Mouse (Mus musculus): ENCODE measurements at regions not wholly inside any gene's neighbourhood (a gene's known extent, or its start where the extent isn't known, plus 50 kb on each side); places are given as distances from the start of the nearest gene placed in this dataset.

- ATAC-seq: no peak
- no peaks in the 10 kb centered on the region for H3K4me1 ChIP-seq (ENCODE audit: control insufficient read depth, insufficient read depth, low read length)
- H3K9me3 ChIP-seq (replicated peaks; ENCODE audit: control insufficient read depth, low read length, poor library complexity, severe bottlenecking): no peaks in the 10 kb centered on the region
- no peak overlapping the region for H3K4me2 ChIP-seq (ENCODE audit: low read length)
- no peak overlapping the region for H3K4me3 ChIP-seq (ENCODE audit: low read depth, low read length)
- no peaks in the 10 kb centered on the region for H3K27me3 ChIP-seq (ENCODE audit: control insufficient read depth, insufficient read depth, low read depth, low read length)
- no peaks in the 10 kb centered on the region for H3K36me3 ChIP-seq (ENCODE audit: control insufficient read depth, insufficient read depth, low read length)
- no peak overlapping the region for H3K27ac ChIP-seq (ENCODE audit: low read length)
- no peak overlapping the region for H3K9ac ChIP-seq (ENCODE audit: low read depth, low read length)
- 85% methylated on average over 3 of the region's 3 CpGs for WGBS
Measured at GRCm38 (mm10) chr2:63347562-63347961, 163.5 kb upstream of the Kcnh7 start.

GRCm38 (mm10) chr2:63326750-63327149 is 142.7 kb upstream of the Kcnh7 start:
- WGBS: 82% methylated on average over 4 of the region's 4 CpGs
- no peak for ATAC-seq
- H3K27ac ChIP-seq (ENCODE audit: low read length): no peak overlapping the region

GRCm38 (mm10) chr2:63280911-63281310 is 96.8 kb upstream of the Kcnh7 start:
- Histone ChIP-seq H3K4me3 (ENCODE audit: low read depth, low read length) (no peak overlapping the region), H3K27me3 (ENCODE audit: control insufficient read depth, insufficient read depth, low read depth, low read length) (no peaks in the 10 kb centered on the region), H3K27ac (ENCODE audit: low read length) (no peak overlapping the region), H3K36me3 (ENCODE audit: control insufficient read depth, insufficient read depth, low read length) (no peaks in the 10 kb centered on the region), H3K4me2 (ENCODE audit: low read length) (no peak overlapping the region), H3K4me1 (ENCODE audit: control insufficient read depth, insufficient read depth, low read length) (no peaks in the 10 kb centered on the region), H3K9me3 (replicated peaks; ENCODE audit: control insufficient read depth, low read length, poor library complexity, severe bottlenecking) (no peaks in the 10 kb centered on the region), H3K9ac (ENCODE audit: low read depth, low read length) (no peak overlapping the region)
- ATAC-seq: no peak

More at GRCm38 (mm10) chr2:63326750-63327149, 142.7 kb upstream of the Kcnh7 start:
- no peaks in the 10 kb centered on the region for H3K27me3 ChIP-seq (ENCODE audit: control insufficient read depth, insufficient read depth, low read depth, low read length)
- no peak overlapping the region for H3K9ac ChIP-seq (ENCODE audit: low read depth, low read length)
- H3K4me3 ChIP-seq (ENCODE audit: low read depth, low read length): no peak overlapping the region
- H3K4me1 ChIP-seq (ENCODE audit: control insufficient read depth, insufficient read depth, low read length): no peaks in the 10 kb centered on the region
- no peaks in the 10 kb centered on the region for H3K36me3 ChIP-seq (ENCODE audit: control insufficient read depth, insufficient read depth, low read length)
- H3K4me2 ChIP-seq (ENCODE audit: low read length): no peak overlapping the region
- no peaks in the 10 kb centered on the region for H3K9me3 ChIP-seq (replicated peaks; ENCODE audit: control insufficient read depth, low read length, poor library complexity, severe bottlenecking)

GRCm38 (mm10) chr2:63273799-63274203 is 89.7 kb upstream of the Kcnh7 start:
- peak; percentile 66; the same call in 1 of the 2 replicates for ATAC-seq
- H3K36me3 ChIP-seq (ENCODE audit: control insufficient read depth, insufficient read depth, low read length): no peaks in the 10 kb centered on the region
- H3K27ac ChIP-seq (ENCODE audit: low read length): no peak overlapping the region
- 41% methylated on average over 3 of the region's 3 CpGs for WGBS
- no peaks in the 10 kb centered on the region for H3K27me3 ChIP-seq (ENCODE audit: control insufficient read depth, insufficient read depth, low read depth, low read length)
- H3K9ac ChIP-seq (ENCODE audit: low read depth, low read length): no peak overlapping the region
- H3K4me2 ChIP-seq (ENCODE audit: low read length): no peak overlapping the region
- no peaks in the 10 kb centered on the region for H3K9me3 ChIP-seq (replicated peaks; ENCODE audit: control insufficient read depth, low read length, poor library complexity, severe bottlenecking)
- H3K4me3 ChIP-seq (ENCODE audit: low read depth, low read length): no peak overlapping the region
- no peaks in the 10 kb centered on the region; the same call in 1 of the 2 replicates for H3K4me1 ChIP-seq (ENCODE audit: control insufficient read depth, insufficient read depth, low read length)

- Histone ChIP-seq H3K4me3 (ENCODE audit: low read depth, low read length) (no peak overlapping the region), H3K4me1 (ENCODE audit: control insufficient read depth, insufficient read depth, low read length) (no peaks in the 10 kb centered on the region), H3K9me3 (replicated peaks; ENCODE audit: control insufficient read depth, low read length, poor library complexity, severe bottlenecking) (no peaks in the 10 kb centered on the region), H3K27me3 (ENCODE audit: control insufficient read depth, insufficient read depth, low read depth, low read length) (no peaks in the 10 kb centered on the region), H3K36me3 (ENCODE audit: control insufficient read depth, insufficient read depth, low read length) (no peaks in the 10 kb centered on the region), H3K27ac (ENCODE audit: low read length) (no peak overlapping the region), H3K9ac (ENCODE audit: low read depth, low read length) (no peak overlapping the region), H3K4me2 (ENCODE audit: low read length) (no peak overlapping the region)
- no peak for ATAC-seq
- WGBS: 56% methylated on average over 4 of the region's 4 CpGs
Measured at GRCm38 (mm10) chr2:63246091-63246612, 62.1 kb upstream of the Kcnh7 start.

- Histone ChIP-seq H3K4me2 (ENCODE audit: low read length) (no peak overlapping the region), H3K36me3 (ENCODE audit: control insufficient read depth, insufficient read depth, low read length) (no peaks in the 10 kb centered on the region), H3K27ac (ENCODE audit: low read length) (no peak overlapping the region), H3K9ac (ENCODE audit: low read depth, low read length) (no peak overlapping the region), H3K9me3 (replicated peaks; ENCODE audit: control insufficient read depth, low read length, poor library complexity, severe bottlenecking) (no peaks in the 10 kb centered on the region), H3K27me3 (ENCODE audit: control insufficient read depth, insufficient read depth, low read depth, low read length) (no peaks in the 10 kb centered on the region), H3K4me1 (ENCODE audit: control insufficient read depth, insufficient read depth, low read length) (no peaks in the 10 kb centered on the region), H3K4me3 (ENCODE audit: low read depth, low read length) (no peak overlapping the region)
- 92% methylated on average over 3 of the region's 3 CpGs for WGBS
- no peak for ATAC-seq
Measured at GRCm38 (mm10) chr2:63239326-63239725, 55.2 kb upstream of the Kcnh7 start.
